Mouse (Mus musculus) hindbrain, postnatal 0 days (tissue): ENCODE measurements around the gene Kirrel3. TPM values are rescaled to one million over a fixed set of nuclear protein-coding genes. Genes with fewer than 3 reads are reported as not detected.

Experiments used
- ATAC-seq: fragments of 200-750 bp; cut with Nextera tagmentation; 2 replicates; pipeline ENCODE4 v1.8.0; 2017; ENCODE audit warnings: mild to moderate bottlenecking, moderate TSS enrichment, moderate library complexity
- DNase-seq: peaks from one replicate; pipeline ENCODE4 v3.0.0-alpha.2; 2015; ENCODE audit warnings: low spot score
- H3K27ac ChIP-seq: fragments of 300-500 bp; sonication (generic); 2 replicates; pipeline ENCODE4 v1.5.1; 2014; ENCODE audit warnings: mild to moderate bottlenecking
- H3K27me3 ChIP-seq: fragments of 300-500 bp; sonication (generic); 2 replicates; pipeline ENCODE4 v1.6.1; 2014; ENCODE audit warnings: low read length, mixed read lengths; ENCODE audit not compliant: insufficient read depth
- H3K36me3 ChIP-seq: fragments of 300-500 bp; sonication (generic); 2 replicates; pipeline ENCODE4 v1.6.1; 2014; ENCODE audit warnings: low read length, mixed read lengths; ENCODE audit not compliant: insufficient read depth
- H3K4me1 ChIP-seq: fragments of 300-500 bp; sonication (generic); 2 replicates; pipeline ENCODE4 v1.6.1; 2014; ENCODE audit warnings: antibody characterized with exemption, low read length, mixed read lengths; ENCODE audit not compliant: insufficient read depth
- H3K4me2 ChIP-seq: fragments of 300-500 bp; sonication (generic); 2 replicates; pipeline ENCODE4 v1.6.1; 2014; ENCODE audit warnings: low read depth, mild to moderate bottlenecking, low read length, moderate library complexity, mixed read lengths
- H3K4me3 ChIP-seq: fragments of 300-500 bp; sonication (generic); 2 replicates; pipeline ENCODE4 v1.5.1; 2014; ENCODE audit warnings: low read length
- H3K9ac ChIP-seq: fragments of 300-500 bp; sonication (generic); replicated peaks from 2 replicates; pipeline ENCODE4 v1.6.1; 2014; ENCODE audit warnings: mild to moderate bottlenecking, low read length, moderate library complexity, mixed read lengths
- H3K9me3 ChIP-seq: fragments of 300-500 bp; sonication (generic); 2 replicates; pipeline ENCODE4 v1.6.1; 2016; ENCODE audit warnings: low read length, mixed read lengths
- CTCF ChIP-seq: IDR thresholded peaks from 2 replicates; pipeline ENCODE4 v1.5.1; 2016; ENCODE audit warnings: antibody characterized with exemption, control low read depth, low read depth
- WGBS: fragments of 180-500 bp; shearing (Covaris S2); extraction: QIAGEN DNeasy Blood & Tissue Kit; methylation state at CpG from one replicate; pipeline ENCODE4 v1.1.7; 2014; 5-methylcytosine and 5-hydroxymethylcytosine counted together
- polyA plus RNA-seq: library from polyadenylated mRNA; unstranded; fragments of >200 nt; fragmentation: Nextera tagmentation; extraction: Ambion mirVana; gene quantifications from 2 replicates; pipeline ENCODE4 v1.2.1, GENCODE M21; 2015
- total RNA-seq: library from RNA; depleted of rRNA; stranded (reverse); fragments of >200 nt; gene quantifications from 2 replicates; pipeline ENCODE4 v1.2.3, GENCODE M21; 2014

Kirrel3 gene
- total and polyA plus RNA-seq, 2 experiments from 2014 or later: 40.6 to 44.9 TPM

- WGBS: 57% methylated on average over 3 of the region's 3 CpGs
- Histone ChIP-seq H3K36me3 (no peaks in the 10 kb centered on the region; the same call in 1 of the 2 replicates), H3K4me2 (no peak overlapping the region), H3K4me1 (no peaks in the 10 kb centered on the region), H3K27ac (0 out of 2 replicates have a peak overlapping the region, but pooled peaks have one; percentile 11), H3K27me3 (no peaks in the 10 kb centered on the region), H3K9ac (no peak overlapping the region), H3K9me3 (no peaks in the 10 kb centered on the region), H3K4me3 (no peak overlapping the region)
- no peak for TF ChIP-seq CTCF
- peak; percentile 57 for DNase-seq
- 0 out of 2 replicates have a peak, but pooled peaks have one; percentile 44 for ATAC-seq
Observed at GRCm38 (mm10) chr9:35053669-35054068, 568.0 kb downstream of the Kirrel3 start.

- DNase-seq (no peak), ATAC-seq (no peak)
- Histone ChIP-seq H3K4me3 (no peak overlapping the region), H3K9me3 (no peaks in the 10 kb centered on the region), H3K27ac (no peak overlapping the region), H3K27me3 (no peaks in the 10 kb centered on the region), H3K36me3 (no peaks in the 10 kb centered on the region; the same call in 1 of the 2 replicates), H3K4me1 (no peaks in the 10 kb centered on the region), H3K9ac (no peak overlapping the region), H3K4me2 (no peak overlapping the region)
- no peak for TF ChIP-seq CTCF
- WGBS: 92% methylated on average over 11 of the region's 11 CpGs
Observed at GRCm38 (mm10) chr9:35055528-35056330, 570.0 kb downstream of the Kirrel3 start.

- Histone ChIP-seq H3K4me1 (no peaks in the 10 kb centered on the region), H3K9ac (no peak overlapping the region), H3K27me3 (no peaks in the 10 kb centered on the region), H3K4me3 (no peak overlapping the region), H3K4me2 (no peak overlapping the region), H3K36me3 (no peaks in the 10 kb centered on the region; the same call in 1 of the 2 replicates), H3K27ac (no peak overlapping the region), H3K9me3 (no peaks in the 10 kb centered on the region)
- DNase-seq (no peak), ATAC-seq (no peak)
- TF ChIP-seq CTCF: no peak
- WGBS: 95% methylated on average over 3 of the region's 3 CpGs
Observed at GRCm38 (mm10) chr9:35056611-35057010, 570.9 kb downstream of the Kirrel3 start.

- no peaks in the 10 kb centered on the region for H3K9me3 ChIP-seq
- no peaks in the 10 kb centered on the region for H3K4me1 ChIP-seq
- 87% methylated on average over 6 of the region's 6 CpGs for WGBS
- ATAC-seq: no peak
- no peak for DNase-seq
- no peak for TF ChIP-seq CTCF
- H3K4me3 ChIP-seq: no peak overlapping the region
- H3K36me3 ChIP-seq: no peaks in the 10 kb centered on the region; the same call in 1 of the 2 replicates
- no peak overlapping the region for H3K9ac ChIP-seq
- H3K27ac ChIP-seq: no peak overlapping the region
- no peaks in the 10 kb centered on the region for H3K27me3 ChIP-seq
- no peak overlapping the region for H3K4me2 ChIP-seq
Observed at GRCm38 (mm10) chr9:35057631-35058030, 571.9 kb downstream of the Kirrel3 start.

GRCm38 (mm10) chr9:35058186-35058585, 572.5 kb downstream of the Kirrel3 start:
- Histone ChIP-seq H3K4me3 (no peak overlapping the region), H3K9ac (no peak overlapping the region), H3K4me2 (no peak overlapping the region), H3K27me3 (no peaks in the 10 kb centered on the region), H3K9me3 (no peaks in the 10 kb centered on the region), H3K36me3 (no peaks in the 10 kb centered on the region; the same call in 1 of the 2 replicates), H3K27ac (no peak overlapping the region), H3K4me1 (no peaks in the 10 kb centered on the region)
- TF ChIP-seq CTCF: no peak
- DNase-seq: no peak
- ATAC-seq: no peak
- 93% methylated on average over 4 of the region's 4 CpGs for WGBS

GRCm38 (mm10) chr9:35058596-35059354, 573.1 kb downstream of the Kirrel3 start:
- WGBS: 75% methylated on average over 2 of the region's 2 CpGs
- H3K9ac ChIP-seq: no peak overlapping the region
- no peak for ATAC-seq

More at GRCm38 (mm10) chr9:35058596-35059354, 573.1 kb downstream of the Kirrel3 start:
- Histone ChIP-seq H3K27ac (no peak overlapping the region), H3K36me3 (no peaks in the 10 kb centered on the region), H3K4me1 (no peaks in the 10 kb centered on the region), H3K4me3 (no peak overlapping the region), H3K27me3 (no peaks in the 10 kb centered on the region), H3K9me3 (no peaks in the 10 kb centered on the region), H3K4me2 (no peak overlapping the region)
- DNase-seq: no peak
- no peak for TF ChIP-seq CTCF
